Mouse (Mus musculus): ENCODE data around the gene Gsk3b. TPM values are rescaled to one million over a fixed set of nuclear protein-coding genes. Genes with fewer than 3 reads are reported as not detected.
"Not testable (repeated sequence)": the region's sequence is repeated elsewhere in the genome, so short reads cannot be mapped to it uniquely, and the experiment has no call there.

Gene Gsk3b
- total RNA-seq, 2 experiments from 2014 or later, result 74.5 to 76.9 TPM

DNA sequence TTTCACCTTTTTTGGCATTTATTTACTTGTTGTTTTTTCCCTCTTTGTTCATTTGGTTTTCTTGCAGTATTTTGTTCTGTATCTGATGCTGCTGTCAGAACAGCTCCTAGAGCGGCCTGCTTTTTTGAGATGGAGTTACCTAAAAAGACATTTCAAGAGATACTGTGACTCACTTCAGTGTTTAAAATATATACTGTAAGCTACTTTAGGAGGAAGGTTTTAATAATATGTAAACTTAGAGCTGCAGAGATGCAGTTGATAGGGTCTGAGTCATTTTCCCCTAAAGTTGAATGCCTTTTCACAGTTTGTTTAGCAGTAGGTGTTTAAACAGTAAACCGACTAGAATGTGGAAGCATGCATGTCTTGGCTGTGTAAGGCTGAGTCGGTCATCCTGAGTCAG is 101.7 kb downstream of the Gsk3b start:
- DNase-seq, result no peak

DNA sequence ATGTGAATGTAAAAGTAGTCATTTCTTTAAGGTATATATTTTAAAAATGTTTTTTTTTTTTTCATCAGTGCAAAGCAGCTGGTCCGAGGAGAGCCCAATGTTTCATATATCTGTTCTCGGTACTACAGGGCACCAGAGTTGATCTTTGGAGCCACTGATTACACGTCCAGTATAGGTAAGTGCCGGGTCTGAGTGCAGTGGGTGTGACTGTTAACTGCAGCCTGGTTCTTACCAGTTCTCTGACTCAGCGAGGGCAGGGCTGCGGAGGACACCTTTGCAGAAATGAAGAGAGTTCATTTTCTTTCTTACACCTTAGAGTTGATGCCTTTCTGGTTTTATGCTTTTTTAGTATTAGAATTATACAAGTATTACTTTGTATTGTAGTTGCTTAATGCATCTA is 102.7 kb downstream of the Gsk3b start:
- DNase-seq, result no peak

DNA sequence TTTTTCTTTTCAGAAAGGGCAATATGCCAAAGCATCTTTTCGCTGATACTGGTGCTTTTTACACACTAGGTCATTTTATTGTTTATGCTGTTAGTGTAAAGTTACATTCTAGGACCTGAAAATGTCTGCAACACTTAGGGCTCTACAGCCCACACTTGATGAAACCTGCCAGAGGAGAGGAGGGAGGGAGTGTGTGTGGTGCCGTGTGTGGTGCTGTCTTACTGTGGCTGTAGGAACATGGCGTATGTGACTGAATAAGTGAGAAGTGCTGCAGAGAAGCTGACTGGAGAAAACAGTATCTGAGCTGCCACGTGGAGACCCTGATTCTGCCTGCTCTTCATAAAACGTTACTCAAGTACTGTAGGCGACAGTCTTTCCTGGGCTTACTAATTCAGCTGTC is 103.8 kb downstream of the Gsk3b start:
- DNase-seq, result no peak

DNA sequence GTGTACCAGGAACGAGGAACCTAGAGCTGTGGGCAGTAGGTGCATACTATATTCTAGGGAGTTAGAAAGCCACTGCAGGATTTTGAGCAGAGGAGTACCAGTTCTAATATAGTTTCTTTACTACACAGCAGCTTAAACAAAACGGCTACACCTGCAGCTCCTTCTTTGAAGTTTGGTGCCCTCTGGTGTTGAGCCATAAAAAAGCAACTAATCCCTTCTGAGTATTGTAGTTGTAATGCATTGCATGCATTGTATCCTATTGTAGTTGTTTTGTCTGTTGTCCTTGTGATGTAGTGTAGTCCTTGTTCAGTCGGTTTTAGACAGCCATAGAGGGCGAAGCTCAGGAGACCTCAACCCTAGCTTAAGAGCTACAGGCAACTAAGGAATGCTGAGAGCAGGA is 108.5 kb downstream of the Gsk3b start:
- DNase-seq, result peak; percentile 78

GRCm38 (mm10) chr16:38205272-38205671 is 116.5 kb downstream of the Gsk3b start:
- DNase-seq, result no peak

DNA sequence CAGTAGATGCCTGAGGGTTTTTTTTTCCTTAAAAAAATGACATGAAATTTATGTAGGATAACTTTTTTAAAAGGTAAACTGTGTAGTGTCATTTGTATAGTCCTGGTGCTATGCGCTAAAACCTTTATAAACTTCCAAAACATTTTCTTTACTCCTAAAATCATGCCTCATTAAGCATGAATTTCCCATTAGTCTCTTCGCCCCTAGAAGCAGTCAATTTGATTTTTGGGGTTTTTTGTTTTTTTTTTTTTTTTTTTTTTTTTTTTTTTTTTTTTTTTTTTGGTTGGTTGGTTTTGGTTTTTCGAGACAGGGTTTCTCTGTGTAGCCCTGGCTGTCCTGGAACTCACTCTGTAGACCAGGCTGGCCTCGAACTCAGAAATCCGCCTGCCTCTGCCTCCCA is 133.7 kb downstream of the Gsk3b start:
- not testable (repeated sequence) for DNase-seq

GRCm38 (mm10) chr16:38236936-38237585 is 148.3 kb downstream of the Gsk3b start:
- DNase-seq, result no peak

GRCm38 (mm10) chr16:38239729-38240128 is 150.9 kb downstream of the Gsk3b start:
- peak; percentile 55 for DNase-seq

- DNase-seq, result no peak
Measured at GRCm38 (mm10) chr16:38240167-38240566, 151.4 kb downstream of the Gsk3b start.

- no peak for DNase-seq
Measured at GRCm38 (mm10) chr16:38244111-38244510, 155.3 kb downstream of the Gsk3b start.

DNA sequence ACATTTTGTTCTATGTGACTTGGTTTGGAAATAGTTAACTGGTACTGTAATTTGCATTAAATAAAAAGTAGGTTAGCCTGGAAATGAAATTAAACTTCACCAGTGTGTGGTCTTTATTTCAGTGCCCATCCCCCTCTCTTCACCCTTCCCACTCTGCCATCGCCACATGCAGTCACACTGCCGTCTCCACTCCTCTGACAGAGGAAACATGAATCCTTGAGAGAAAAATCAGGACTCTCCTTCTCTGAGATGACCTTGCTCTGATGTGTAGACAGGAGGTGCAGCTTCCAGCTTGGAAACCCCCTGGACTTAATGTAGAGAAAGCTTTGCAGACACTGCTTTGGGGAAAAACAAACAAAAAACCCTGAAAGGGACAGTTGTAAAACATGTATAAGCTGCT is 156.6 kb downstream of the Gsk3b start:
- no peak for DNase-seq

DNA sequence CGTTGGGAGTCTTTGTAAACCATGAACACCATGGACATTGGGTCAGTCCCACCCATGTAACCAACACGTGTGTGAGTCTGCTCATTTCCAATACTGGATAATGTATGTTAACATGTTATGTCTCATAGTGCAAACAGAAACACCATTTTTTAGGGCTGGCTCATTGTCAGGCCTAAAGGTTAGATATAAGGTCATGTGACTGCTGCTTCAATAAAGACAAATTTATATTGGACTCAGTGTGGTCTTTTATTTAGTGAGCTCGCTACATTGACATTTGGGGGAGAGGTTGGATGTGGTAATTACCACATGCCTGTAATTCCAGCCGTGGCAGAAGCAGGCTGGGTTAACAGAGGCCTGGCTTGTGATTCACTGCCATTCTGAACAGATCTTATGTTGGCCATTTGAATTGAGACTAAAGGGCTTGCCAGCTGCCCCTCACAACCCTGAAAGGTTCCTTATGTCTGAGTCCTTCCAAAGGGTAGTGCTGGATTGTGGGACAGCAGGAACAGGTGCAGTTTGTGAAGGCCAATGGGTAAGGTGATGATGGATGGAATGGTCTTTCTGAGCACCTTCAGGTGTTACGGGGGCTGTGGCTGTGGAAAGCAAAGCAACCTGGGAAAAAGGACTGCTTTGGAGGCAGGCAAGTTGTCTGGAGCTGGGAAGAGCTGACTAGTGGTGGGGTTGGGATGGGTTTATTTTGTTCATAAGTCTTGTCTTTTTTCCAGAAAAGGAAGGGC is 157.2 kb downstream of the Gsk3b start:
- no peak for DNase-seq

- no peak for DNase-seq
Measured at GRCm38 (mm10) chr16:38248331-38248961, 159.6 kb downstream of the Gsk3b start.

GRCm38 (mm10) chr16:38250467-38250866 is 161.7 kb downstream of the Gsk3b start:
- no peak for DNase-seq

GRCm38 (mm10) chr16:38254001-38254400 is 165.2 kb downstream of the Gsk3b start:
- no peak for DNase-seq

GRCm38 (mm10) chr16:38255107-38255506 is 166.3 kb downstream of the Gsk3b start:
- no peak for DNase-seq

GRCm38 (mm10) chr16:38255927-38256326 is 167.1 kb downstream of the Gsk3b start:
- DNase-seq, result no peak

DNA sequence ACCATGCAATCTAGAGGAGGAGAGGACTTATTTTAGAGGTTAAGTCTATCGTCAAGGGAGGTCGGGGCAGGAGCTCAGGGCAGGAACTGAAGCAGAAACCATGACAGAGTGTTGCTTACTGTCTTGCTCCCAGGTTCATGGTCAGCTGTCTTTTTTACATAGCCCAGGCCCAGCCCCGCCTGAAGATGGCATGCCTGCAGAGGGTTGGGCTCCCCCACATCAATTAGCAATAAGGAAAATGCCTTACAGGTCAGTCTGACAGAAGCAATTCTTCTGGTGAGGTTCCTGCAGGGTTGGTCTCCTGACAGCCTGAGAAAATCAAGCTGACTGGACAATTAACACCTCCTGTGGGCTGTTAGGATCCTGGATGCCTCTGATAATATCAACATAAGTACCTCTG is 182.8 kb downstream of the Gsk3b start:
- no peak for DNase-seq

DNA sequence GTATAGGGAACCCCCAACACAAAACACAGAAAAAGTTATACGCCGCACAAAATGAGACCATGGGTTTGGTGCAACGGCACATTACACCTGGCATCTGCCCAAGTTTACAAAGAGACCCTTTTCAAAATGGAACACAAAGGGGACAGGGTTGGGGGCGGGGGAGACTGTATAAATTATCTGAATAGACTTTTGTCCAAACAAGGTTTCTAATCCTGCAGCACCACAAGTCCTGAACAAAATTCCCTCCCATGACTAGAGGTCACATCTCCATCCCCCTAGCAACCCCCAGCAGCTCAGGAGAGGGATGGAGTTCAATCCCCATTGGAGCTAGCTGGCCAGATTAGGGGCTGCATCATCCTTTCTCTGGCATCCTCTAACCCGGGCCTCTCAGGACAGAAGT is 183.7 kb downstream of the Gsk3b start:
- no peak for DNase-seq

GRCm38 (mm10) chr16:38274737-38275136 is 185.9 kb downstream of the Gsk3b start:
- DNase-seq, result no peak

GRCm38 (mm10) chr16:38279794-38280193 is 191.0 kb downstream of the Gsk3b start:
- DNase-seq, result no peak

DNA sequence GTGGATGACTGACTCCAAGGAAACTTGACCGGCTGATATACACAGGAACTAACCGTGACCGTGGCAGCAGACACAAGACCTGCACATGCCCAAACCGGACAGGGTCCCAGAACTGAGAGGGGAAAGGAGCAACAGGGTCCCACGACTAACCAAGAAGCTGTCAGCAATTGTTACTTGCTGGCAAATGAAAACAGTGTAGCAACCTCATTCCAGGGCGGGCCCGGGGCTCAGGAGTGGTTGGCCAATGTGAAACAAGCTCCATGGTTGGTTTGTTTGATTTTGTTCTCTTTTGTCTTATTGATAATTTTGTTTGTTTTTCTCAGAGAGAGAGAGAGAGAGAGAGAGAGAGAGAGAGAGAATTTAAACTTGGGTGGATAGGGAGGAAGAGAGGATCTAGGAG is 192.2 kb downstream of the Gsk3b start:
- DNase-seq, result no peak

DNA sequence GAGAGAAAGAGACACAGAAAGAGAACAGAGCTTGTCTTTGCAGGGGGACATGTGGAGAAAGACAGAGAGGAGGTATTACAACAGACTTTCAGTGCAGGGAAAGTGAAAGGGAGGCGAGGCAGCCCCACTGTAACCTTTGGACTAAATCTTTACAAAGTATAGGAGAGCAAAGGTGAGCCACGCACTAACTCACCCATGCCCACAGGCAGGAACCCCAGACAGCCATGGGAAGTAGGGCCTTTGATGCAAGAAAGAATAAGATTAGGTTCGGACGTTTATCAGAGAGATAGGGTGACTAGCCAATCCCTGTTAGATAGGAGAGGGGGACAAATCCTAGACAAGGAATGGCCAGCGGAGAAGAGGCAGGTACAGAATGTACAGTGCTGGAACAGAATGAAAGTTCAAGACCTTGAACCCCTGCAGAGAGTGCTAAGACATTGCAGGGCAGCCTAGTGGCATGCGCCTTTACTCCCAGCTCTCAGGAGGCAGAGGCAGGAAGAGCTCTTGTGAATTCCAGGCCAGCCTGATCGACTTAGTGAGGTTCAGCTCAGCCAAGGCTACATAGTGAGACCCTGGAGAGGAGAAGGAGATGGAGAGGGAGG is 193.9 kb downstream of the Gsk3b start:
- no peak for DNase-seq
